Mouse (Mus musculus): ENCODE data around the gene Rtp1.

- TF ChIP-seq POLR2A (IDR thresholded peaks at IDR 0.05; ENCODE audit: control insufficient read depth, extremely low read depth, insufficient read depth, low read length, poor library complexity): no peak
- no peak for TF ChIP-seq CTCF (IDR thresholded peaks at IDR 0.05; ENCODE audit: borderline replicate concordance, control insufficient read depth, extremely low read depth, insufficient read depth, low read length, poor library complexity)
Observed at GRCm38 (mm10) chr16:23417456-23418240, 11.3 kb upstream of the Rtp1 start.

Data from thymus, adult 2 months (tissue).